Mouse (Mus musculus) adrenal gland, postnatal 4 days (tissue): ENCODE data around the gene Cfap161. TPM values are rescaled to one million over a fixed set of nuclear protein-coding genes. Genes with fewer than 3 reads are reported as not detected.
A peak's percentile ranks its signal among the peaks of the same experiment; 100 is the strongest.

Source experiments
- DNase-seq, 2 experiments: peaks; one replicate each; pipeline ENCODE4 v3.0.0; 2021 to 2022; ENCODE audit warnings: low spot score in 2 of 2, mixed read lengths in 2 of 2
- long read RNA-seq, 2 experiments: library from polyadenylated mRNA; stranded (forward); transcript quantifications; one replicate each; pipeline ENCODE4 v2.0.0; 2021
- total RNA-seq, 2 experiments: library from RNA; stranded (reverse); gene quantifications; 2 replicates each; pipeline ENCODE4 v1.2.3; 2021

Cfap161 gene
- 1 to 10 TPM; 1.1 to 1.4 TPM for total RNA-seq
- long read RNA-seq, experiment 1, result 0 reads
- long read RNA-seq, experiment 2, result 0 reads

DNA sequence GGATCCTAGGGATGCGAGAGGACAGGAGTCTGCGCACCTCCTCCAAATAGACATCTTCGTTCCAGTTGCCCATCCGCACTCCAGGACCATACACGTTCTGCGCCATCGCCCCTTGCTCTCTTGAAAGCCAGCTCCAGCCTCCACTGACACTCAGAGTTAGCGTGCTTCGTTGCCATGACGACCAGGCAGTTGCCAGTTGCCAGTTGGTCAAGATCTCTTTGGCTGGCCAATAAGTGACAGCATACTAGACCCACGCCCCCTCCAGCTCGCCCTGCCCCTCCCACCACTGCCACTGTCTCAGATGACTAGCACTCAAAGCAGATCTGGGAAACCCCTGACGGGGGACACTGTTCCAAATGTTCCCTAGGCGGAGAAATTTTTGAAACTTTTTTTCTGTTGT, at the start of gene Cfap161:
Gene Cfap161 (minus strand): TSS at position 176 of the 400 bp plus-strand sequence.
- DNase-seq, result no peak

GRCm38 (mm10) chr7:83842486-83843259, 48.0 kb upstream of the Cfap161 start:
- DNase-seq, result no peak

DNA sequence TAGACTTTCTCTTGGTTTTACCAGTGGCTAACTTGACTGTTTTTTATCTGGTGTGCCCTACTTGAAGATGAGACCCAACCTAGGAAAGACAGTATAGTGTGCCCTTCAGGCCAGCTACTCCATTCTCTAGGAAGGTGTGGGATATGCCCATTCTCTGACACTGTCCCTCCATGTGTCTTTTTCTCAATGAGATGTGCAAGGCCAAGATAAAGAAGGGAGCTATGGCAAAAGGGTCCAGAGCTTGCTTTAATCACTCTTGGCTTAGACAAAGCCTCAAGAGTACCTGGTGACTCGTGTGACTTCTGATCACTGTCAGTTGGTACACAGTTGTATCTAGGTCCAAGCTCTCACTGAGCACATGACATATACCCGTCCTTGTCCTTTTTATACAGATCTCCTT, 45.4 kb upstream of the Cfap161 start:
- no peak for DNase-seq

- no peak for DNase-seq
Measured at GRCm38 (mm10) chr7:83838525-83839224, 44.0 kb upstream of the Cfap161 start.

DNA sequence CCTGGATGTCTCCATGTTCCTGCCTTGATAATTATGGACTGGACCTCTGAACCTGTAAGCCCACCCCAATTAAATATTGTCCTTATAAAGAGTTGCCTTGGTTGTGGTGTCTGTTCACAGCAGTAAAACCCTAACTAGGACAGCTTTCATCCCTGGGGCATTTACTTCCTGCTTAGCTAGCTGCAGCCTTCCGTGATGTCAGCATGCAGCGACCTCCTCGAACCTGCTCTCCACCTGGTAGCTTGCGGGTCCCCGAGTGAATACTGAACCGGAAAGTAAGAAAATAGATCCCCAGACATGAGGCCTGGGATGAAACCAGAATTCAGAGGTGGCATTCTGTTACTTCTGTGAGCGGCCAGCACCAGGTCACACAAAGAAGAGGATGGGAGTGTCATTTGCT, 34.7 kb upstream of the Cfap161 start:
- no peak for DNase-seq

DNA sequence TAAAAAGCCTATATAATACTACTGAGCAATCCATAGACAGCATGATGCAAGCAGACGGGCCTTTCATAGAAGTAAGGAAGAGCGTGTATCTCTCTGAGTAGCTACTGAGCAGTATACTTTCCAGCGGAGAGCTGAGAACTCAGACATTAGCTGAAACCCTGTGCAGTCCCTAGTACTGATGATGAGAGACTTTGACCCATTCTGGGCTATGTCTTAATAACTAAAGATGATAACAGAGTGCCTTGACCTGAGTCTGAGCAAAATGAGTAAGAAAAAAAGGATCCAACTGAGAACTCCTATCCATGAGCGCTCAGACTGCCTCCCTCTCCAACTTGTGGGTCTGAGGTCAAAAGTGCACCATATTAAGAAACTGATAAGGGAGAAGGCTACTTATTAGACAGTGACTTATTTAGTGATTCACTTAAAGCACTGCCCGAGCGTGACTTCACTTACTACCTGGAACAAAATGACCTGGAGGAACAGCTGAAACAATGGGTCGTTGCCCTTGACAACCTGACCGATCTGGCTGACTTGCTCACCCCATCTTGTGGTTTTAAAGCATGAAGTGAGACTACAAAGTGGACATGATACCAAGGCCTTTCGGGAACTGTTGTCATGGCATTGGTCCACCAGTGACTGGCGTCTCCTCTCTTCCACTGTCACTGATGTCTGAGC, 32.9 kb upstream of the Cfap161 start:
- no peak for DNase-seq

- no peak for DNase-seq
Measured at GRCm38 (mm10) chr7:83826808-83827207, 32.1 kb upstream of the Cfap161 start.

- DNase-seq, result no peak
Measured at GRCm38 (mm10) chr7:83821951-83822350, 27.3 kb upstream of the Cfap161 start.

- no peak for DNase-seq
Measured at GRCm38 (mm10) chr7:83816886-83817285, 22.2 kb upstream of the Cfap161 start.

DNA sequence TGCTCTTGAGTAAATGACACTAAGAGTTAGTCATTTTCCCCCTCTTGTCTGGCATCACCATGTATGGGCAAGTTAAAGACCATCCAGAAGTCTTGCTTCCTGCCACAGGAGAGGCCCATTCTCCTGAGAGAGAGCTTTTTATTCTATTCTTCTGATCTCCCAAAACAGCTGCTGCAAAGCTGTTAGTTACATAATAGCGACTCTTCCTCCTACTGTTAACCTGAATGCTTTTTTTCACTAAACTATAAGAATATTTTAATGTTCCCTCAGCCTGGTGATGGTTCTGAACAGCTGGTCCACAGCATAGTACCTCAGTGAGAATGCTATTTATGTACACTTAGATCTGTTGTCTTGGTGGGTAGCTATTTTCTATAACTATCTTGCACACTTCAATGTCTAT, 21.0 kb upstream of the Cfap161 start:
- no peak for DNase-seq

DNA sequence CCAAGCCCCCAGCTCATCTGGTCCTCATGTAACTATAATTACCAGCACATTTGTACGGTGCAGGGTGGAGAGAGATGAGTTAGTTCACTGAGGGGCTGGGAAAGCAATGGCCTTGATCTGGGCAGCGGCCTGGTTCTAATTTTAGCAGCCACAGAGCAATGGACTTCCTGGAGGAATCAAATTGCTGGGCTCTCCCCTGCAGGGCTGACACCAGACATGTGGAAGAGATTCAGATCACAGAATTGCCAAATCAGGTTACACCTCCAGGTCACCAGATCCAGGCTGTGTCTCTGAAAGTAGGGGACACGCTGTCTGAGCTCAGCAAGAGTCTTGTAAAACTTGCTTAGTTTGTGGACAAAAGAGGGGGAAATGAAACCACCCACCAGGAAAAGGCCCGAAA, 19.3 kb upstream of the Cfap161 start:
- DNase-seq, result peak in 1 of 2 experiments; percentile 19

DNA sequence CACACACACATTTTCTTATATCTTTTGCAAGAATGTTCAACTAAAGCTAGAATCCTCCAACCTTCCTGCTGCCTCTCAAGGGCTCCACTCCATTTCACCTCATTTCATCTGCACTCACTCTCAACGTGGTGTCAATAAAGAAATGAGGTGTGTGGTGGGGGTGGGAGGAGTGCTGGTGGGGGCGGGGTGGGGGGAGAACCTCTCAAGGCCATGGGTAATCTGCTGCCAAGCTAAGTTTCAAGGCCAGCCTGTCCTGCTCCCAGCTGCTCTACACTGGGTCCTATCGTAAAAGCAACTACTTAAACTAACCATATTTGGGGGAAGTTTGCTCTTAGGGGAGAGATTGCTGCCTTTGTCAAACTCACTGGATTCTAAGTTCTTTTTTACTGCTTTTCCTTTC, 18.8 kb upstream of the Cfap161 start:
- DNase-seq, result no peak

DNA sequence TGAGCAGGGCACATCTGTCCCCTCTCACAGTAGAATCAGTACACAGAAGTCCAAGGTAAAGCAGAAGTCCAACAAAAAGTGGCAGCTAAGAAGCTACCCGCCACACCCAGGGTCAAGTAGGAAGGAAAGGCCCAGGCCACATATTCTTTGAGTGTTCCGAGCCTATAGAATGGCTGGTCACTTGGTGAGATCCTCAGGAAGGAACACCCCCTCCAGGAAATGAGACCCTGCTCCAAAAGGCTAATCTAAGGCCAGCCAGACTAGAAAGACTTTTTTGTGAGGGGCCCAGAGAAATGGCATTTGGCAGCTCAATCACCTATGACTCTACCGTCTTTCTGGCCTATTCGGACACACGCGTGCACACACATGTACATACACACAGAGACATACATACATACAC, 18.3 kb upstream of the Cfap161 start:
- DNase-seq, result no peak

DNA sequence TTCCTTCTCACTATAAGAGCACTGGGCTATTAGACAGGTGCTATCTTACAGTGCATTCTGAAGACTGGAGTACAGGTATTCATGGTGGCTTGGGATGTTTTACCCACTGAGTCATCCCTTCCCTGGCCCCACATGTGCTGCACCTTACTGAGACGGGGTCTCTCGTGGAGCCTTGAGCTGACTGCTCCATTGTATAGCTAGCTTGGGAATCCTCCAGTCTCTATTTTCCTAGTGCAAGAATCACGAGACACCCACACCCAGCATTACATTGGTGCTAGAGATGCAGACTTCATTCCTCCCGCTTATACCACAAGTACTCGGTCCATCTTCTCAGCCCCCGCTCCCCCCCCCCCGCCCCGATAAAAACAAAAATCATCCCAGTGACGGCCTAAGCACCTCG, 17.9 kb upstream of the Cfap161 start:
- DNase-seq, result no peak

DNA sequence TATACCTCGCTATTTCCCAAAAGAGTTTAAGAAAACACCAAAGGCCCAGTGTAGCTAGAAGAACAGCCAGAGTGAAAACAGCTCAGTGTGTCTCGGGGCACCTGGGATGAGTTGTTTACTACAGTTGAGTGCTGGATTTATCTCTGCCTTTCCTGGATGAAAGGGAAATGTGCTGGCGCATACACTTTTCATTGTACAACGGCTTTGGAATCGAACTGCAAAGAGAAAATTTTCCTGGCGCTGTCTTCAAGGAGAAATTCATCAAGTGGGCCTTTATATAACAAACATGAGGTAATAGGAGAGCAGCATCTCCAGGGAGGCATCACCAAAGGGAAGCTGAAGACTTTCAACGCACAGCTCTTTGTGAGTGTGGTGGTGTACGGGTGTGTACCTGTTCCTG, 17.2 kb upstream of the Cfap161 start:
- no peak for DNase-seq

DNA sequence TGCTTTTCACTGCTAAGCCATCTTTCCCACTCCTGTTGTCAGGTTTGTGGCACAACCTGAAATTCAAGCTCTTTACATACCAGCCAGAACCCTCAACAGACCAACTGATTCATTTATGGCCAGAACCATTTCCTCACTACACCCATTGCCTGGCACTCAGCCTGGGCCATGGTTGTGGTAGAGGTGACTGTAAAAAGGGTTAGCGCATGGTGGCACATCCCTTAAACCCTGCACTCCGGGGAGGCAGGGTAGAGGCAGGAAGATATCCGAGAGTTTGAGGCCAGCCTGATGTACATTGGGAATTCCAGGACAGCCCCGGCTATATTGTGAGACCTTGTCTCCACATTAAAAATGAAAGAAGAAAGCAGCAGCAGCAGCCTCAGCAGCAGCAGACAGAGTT, 16.8 kb upstream of the Cfap161 start:
- DNase-seq, result no peak

DNA sequence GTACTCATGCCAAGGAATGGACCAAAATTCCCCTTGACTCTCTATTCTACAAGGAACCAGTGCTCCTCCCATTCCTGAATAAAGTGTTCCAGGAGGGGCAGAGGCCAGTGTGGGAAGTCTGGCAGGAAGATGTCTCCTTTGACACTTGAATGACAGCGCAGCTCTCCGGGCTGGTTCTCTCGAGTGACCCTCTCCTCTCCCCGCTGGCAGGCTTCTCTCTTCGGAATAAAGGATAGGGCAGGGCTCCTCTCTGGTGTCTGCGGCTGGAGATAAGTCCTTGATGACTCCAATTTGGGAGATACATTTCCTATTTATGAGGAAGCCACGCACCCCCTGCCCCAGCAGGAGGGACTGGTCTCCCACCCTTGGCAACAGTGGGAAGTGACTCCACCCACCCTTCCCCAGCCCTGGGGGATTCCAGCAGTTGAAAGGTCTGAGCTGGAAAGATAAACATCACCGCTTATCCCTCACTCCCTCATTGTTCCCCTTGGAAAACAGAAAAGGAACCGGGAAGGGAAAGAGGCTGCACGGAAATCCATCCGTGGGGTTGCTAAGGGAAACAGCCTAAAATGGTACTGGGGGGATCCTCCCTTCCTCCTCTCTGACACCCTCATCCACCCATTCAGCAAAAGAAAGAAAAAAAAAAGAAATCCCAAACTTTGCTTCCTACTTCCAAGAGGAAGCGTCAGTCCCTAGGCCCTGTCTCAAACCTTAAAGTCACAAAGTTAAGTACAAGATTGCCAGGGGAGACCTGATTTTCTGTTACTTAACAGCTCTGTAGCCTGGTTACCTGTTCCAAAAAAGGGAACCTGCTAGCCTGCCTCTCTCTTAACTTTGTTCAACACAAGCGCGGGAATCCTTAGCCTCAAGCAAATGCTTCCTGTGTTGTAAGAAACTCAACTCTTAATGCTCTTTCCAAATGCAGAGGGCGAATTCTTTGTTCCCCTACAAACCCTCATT, 15.7 kb upstream of the Cfap161 start:
- no peak for DNase-seq

DNA sequence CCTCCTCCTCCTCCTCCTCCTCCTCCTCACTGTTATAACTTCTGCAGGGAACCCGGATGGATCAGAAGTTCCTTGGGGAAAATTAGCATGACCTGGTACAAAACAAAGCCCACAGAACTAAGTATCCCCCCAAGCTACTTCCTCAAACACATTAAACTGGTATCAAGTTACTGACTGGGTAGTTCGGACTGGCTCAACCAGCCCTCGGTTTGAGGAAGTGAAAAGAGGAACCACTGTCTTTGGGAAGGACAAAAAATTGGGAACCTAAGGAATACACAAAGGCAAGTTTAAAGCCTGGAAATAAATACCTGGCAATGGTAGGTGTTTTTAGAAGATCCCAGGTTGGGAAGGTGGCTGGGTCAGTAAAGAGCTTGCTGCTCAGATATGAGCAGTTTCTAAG, 15.0 kb upstream of the Cfap161 start:
- DNase-seq, result no peak

DNA sequence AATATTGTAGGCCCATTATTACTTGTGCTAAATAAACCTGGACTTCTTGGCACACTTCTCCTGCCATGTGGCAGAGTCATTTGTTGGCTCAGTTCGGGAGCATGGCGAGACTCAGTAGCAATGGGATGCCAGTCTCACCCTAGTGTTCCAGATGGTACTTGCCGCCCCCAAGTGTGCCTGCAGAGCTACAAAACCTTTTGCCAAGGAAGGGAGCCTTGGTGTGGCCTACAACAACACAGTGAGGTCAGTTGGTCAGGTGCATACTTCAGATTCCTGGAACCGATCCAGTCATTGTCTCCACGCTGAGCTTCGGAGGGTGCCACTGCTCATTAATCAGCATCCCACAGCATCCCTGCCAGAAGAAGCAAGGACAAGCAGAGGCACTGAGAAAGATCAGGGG, 14.4 kb upstream of the Cfap161 start:
- no peak for DNase-seq

- DNase-seq, result no peak
Measured at GRCm38 (mm10) chr7:83806934-83807333, 12.3 kb upstream of the Cfap161 start.

DNA sequence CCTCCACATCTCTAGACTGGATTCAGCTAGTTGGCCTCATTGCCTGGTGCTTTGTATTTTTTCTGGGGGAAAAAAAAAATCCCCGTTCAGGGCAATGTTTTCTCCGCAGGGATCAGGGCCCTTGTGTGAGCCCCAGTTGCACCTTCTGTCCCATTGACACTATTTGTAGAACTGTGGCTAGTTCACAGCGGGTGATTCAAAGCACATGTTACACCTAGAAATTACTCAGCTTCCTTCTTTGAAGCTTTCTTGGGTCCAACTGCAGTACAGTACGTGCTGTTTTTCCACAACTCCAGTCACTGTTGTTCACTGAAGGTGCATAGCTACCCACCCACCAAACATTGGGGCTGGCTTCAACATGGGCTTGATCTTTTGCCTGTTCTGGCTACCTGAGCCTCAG, 9.1 kb upstream of the Cfap161 start:
- DNase-seq, result no peak
